Mouse (Mus musculus) c-Kit-negative CD71-positive TER-119-positive erythroid progenitor cells, embryonic 14.5 days (primary cell): ENCODE results near the gene Ankrd27.
"Not testable (repeated sequence)": the region's sequence is repeated elsewhere in the genome, so short reads cannot be mapped to it uniquely, and the experiment has no call there.

Source experiments
- DNase-seq: peaks from one replicate; pipeline ENCODE4 v3.0.0-alpha.2; 2013; ENCODE audit warnings: low read depth, low spot score

Ankrd27 gene

GRCm38 (mm10) chr7:35586055-35586905 is at the start of gene Ankrd27:
Gene Ankrd27 (plus strand): TSS chr7:35586244.
- peak; percentile 90 for DNase-seq

GRCm38 (mm10) chr7:35537562-35537961 is 48.5 kb upstream of the Ankrd27 start, which contains the start of gene Tdrd12:
Gene Tdrd12 (minus strand): TSS chr7:35537745.
- no peak for DNase-seq

- DNase-seq, result peak; percentile 56
Observed at GRCm38 (mm10) chr7:35545881-35546280, 40.2 kb upstream of the Ankrd27 start.

GRCm38 (mm10) chr7:35553751-35554604 is 32.1 kb upstream of the Ankrd27 start:
- DNase-seq, result peak; percentile 66

- DNase-seq, result no peak
Observed at GRCm38 (mm10) chr7:35554605-35555175, 31.4 kb upstream of the Ankrd27 start.

- DNase-seq, result peak; percentile 76
Observed at GRCm38 (mm10) chr7:35555224-35556204, 30.5 kb upstream of the Ankrd27 start.

GRCm38 (mm10) chr7:35556205-35556603 is 29.8 kb upstream of the Ankrd27 start, which contains the start of gene Nudt19:
Gene Nudt19 (minus strand): TSS chr7:35556304.
- no peak for DNase-seq

- DNase-seq, result peak; percentile 73
Observed at GRCm38 (mm10) chr7:35556905-35557304, 29.1 kb upstream of the Ankrd27 start.

GRCm38 (mm10) chr7:35557577-35557976 is 28.5 kb upstream of the Ankrd27 start:
- peak; percentile 44 for DNase-seq

- no peak for DNase-seq
Observed at GRCm38 (mm10) chr7:35558681-35559080, 27.4 kb upstream of the Ankrd27 start.

GRCm38 (mm10) chr7:35559838-35560237 is 26.2 kb upstream of the Ankrd27 start:
- DNase-seq, result no peak

GRCm38 (mm10) chr7:35563071-35563470 is 23.0 kb upstream of the Ankrd27 start:
- DNase-seq, result no peak

GRCm38 (mm10) chr7:35564067-35564865 is 21.8 kb upstream of the Ankrd27 start:
- no peak for DNase-seq

- DNase-seq, result not testable (repeated sequence)
Observed at GRCm38 (mm10) chr7:35564872-35565271, 21.2 kb upstream of the Ankrd27 start.

- DNase-seq, result not testable (repeated sequence)
Observed at GRCm38 (mm10) chr7:35565965-35566364, 20.1 kb upstream of the Ankrd27 start.

- not testable (repeated sequence) for DNase-seq
Observed at GRCm38 (mm10) chr7:35569724-35570123, 16.3 kb upstream of the Ankrd27 start.

GRCm38 (mm10) chr7:35570883-35571282 is 15.2 kb upstream of the Ankrd27 start:
- not testable (repeated sequence) for DNase-seq

GRCm38 (mm10) chr7:35579849-35580248 is 6.2 kb upstream of the Ankrd27 start:
- DNase-seq, result no peak

GRCm38 (mm10) chr7:35582719-35583118 is 3.3 kb upstream of the Ankrd27 start:
- no peak for DNase-seq
